Mouse (Mus musculus): ENCODE data around the gene Gtf2f2.

- TF ChIP-seq TAL1 (IDR thresholded peaks at IDR 0.05; ENCODE audit: low read length) (no peak), GATA1 (IDR thresholded peaks at IDR 0.05; ENCODE audit: low read length) (no peak)
Measured at GRCm38 (mm10) chr14:75878980-75879379, 131.7 kb downstream of the Gtf2f2 start.

Data from erythroblast, embryonic 14.5 days (primary cell).